Mouse (Mus musculus): ENCODE data around the gene Wdr93.

DNA sequence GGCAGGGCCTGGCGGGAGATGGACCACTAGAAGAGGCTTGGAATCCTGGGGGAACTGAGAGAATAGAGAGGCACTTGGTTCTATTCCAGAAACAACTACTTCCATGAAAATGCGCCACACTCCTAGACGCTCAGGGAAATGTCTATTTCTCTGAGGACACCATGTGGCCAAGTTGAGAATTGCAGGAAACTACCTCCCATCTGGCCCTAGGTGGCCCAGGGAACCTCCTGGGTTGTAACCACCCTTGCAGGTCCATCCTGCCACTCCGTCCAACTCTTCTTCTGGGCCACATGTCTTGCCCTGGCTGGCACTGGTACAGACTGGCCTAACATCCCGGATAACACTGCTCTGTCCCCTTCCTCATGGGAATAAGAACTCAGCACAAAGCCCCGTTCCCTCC is 43.3 kb downstream of the Wdr93 start:
- TF ChIP-seq CTCF (conservative IDR thresholded peaks at IDR 0.05 in 1 of 2, IDR thresholded peaks at IDR 0.05 in 1 of 2; ENCODE audit: low read depth in 2 of 2, low read length in 2 of 2) (peak; percentile 74 to 85), POLR2A (IDR thresholded peaks at IDR 0.05; ENCODE audit: low read depth, low read length) (no peak), MYC (IDR thresholded peaks at IDR 0.05; ENCODE audit: low read depth, low read length) (no peak)
